Mouse (Mus musculus): ENCODE data around the gene Cacna1c. TPM values are rescaled to one million over a fixed set of nuclear protein-coding genes. Genes with fewer than 3 reads are reported as not detected.

Cacna1c gene
- total RNA-seq, 1 experiment from 2014 or later = 0.05 TPM

GRCm38 (mm10) chr6:119068650-119069049, 127.6 kb downstream of the Cacna1c start:
- no peak for ATAC-seq (replicated peaks; ENCODE audit: low read depth, poor library complexity, severe bottlenecking)

DNA sequence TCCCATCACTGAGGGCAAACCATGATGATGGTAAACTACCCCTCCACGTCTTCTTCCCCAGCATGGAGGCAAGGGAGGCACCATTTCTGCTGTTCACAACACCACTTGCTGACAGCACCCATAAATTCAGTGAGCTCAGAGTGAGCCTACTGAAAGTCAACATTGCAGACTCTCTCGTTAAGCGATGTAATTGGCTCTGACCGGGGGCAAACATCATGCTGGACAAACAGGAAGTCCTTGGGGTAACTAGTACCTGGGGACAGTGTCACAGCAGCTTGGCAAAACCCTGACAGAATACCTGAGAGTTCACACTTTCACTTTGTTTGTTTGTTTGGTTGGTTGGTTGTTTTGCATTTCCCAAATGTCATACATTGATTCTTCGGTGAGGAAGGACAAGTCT, 131.3 kb downstream of the Cacna1c start:
- no peak for ATAC-seq (replicated peaks; ENCODE audit: low read depth, poor library complexity, severe bottlenecking)

DNA sequence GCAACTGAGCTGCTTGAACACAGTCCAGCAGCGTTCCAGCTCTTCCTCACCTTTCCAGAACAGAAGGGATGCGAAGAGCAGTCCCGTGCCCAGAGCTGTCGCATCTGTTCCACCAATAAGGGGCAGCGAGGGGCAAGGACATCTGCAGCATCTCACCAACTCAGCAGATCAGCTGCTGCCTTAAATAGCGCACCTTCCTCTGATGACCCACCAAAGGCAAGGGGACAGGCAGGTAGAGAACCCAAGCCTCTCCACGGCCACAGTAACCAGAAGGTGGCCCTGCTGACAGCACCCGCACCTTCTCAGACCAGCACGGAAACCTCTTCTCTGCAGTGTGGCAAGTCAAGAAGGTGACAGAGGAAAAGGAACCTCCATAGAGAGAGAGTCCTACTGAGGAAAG, 131.8 kb downstream of the Cacna1c start:
- ATAC-seq (replicated peaks; ENCODE audit: low read depth, poor library complexity, severe bottlenecking) = no peak

DNA sequence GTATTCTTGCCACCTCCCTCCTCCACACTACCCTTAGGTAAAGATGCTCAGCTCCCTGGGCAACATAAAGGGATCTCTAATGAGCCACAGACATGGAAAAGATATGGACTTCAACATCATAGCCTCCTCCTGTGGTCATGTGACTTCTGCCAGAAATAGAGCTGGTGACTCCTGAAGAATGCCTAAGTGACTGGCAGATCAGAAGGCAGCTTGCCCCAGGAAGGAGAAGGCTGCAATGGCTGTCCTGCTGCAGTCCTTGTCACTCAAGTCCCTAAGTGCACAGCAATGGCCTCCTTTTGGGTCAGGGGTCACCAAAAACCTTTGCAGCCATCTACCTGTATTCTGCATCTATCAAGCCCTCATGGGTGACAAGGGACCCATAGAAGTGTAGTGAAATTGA, 133.5 kb downstream of the Cacna1c start:
- ATAC-seq (replicated peaks; ENCODE audit: low read depth, poor library complexity, severe bottlenecking) = no peak

- no peak for ATAC-seq (replicated peaks; ENCODE audit: low read depth, poor library complexity, severe bottlenecking)
Measured at GRCm38 (mm10) chr6:119058896-119059295, 137.3 kb downstream of the Cacna1c start.

DNA sequence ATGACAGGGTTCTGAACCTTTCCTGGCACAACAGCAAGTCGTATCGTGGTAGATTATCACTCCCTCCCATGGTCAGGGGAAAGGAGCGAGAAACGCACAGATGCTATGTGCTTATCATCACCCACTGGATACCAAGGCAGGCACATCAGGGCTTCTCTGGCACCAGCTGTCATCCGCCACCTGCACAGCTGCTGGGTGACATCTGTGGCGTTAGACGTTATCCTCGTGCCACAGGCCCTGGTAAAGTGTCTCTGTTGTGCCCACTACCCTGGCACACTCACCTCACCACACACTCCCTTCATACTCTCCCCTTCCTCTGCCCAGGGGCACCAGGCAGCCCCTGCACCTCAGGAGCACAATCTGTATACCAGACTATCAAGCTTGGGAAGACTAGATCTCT, 137.8 kb downstream of the Cacna1c start:
- no peak for ATAC-seq (replicated peaks; ENCODE audit: low read depth, poor library complexity, severe bottlenecking)

DNA sequence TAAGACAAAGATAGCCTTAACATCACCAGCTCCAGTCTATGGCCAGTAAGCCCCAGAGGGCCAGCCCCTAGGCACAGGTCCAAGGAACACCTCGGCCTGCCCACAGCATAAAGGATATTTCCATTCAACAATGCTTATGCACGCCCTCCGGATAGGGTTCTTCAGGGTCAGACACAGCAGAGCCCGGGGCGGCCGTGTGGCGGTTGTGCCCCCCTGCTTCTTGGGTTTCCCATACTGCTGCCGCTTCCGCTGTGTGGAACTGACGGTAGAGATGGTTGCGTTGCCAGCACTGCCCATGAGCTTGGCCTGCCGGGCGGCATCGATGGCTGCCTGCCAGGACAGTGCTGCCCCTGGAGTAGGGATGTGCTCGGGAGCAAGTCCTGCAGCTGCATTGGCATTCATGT, 139.1 kb downstream of the Cacna1c start:
- no peak for ATAC-seq (replicated peaks; ENCODE audit: low read depth, poor library complexity, severe bottlenecking)

GRCm38 (mm10) chr6:119052801-119053200, 143.4 kb downstream of the Cacna1c start:
- ATAC-seq (replicated peaks; ENCODE audit: low read depth, poor library complexity, severe bottlenecking) = no peak

- no peak for ATAC-seq (replicated peaks; ENCODE audit: low read depth, poor library complexity, severe bottlenecking)
Measured at GRCm38 (mm10) chr6:119052366-119052765, 143.9 kb downstream of the Cacna1c start.

DNA sequence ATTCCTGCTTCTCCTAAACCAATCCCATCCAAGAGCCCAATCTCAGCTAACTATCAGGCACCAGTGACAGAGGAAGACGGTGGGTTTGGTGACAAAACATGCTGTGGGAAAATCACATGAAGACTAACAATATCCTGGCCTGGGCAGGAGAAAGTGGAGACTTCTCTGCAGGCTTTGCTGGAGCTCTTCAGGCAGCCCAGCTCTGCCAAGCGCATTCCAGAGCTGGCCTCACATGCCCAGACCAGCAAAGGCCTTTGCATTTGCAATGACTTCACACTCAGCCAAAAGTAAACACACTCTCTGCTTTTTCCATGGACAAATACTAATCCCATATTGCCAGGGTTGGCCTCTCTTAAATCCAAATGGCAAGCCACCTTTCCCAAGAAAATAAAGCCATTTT, 144.5 kb downstream of the Cacna1c start:
- no peak for ATAC-seq (replicated peaks; ENCODE audit: low read depth, poor library complexity, severe bottlenecking)

DNA sequence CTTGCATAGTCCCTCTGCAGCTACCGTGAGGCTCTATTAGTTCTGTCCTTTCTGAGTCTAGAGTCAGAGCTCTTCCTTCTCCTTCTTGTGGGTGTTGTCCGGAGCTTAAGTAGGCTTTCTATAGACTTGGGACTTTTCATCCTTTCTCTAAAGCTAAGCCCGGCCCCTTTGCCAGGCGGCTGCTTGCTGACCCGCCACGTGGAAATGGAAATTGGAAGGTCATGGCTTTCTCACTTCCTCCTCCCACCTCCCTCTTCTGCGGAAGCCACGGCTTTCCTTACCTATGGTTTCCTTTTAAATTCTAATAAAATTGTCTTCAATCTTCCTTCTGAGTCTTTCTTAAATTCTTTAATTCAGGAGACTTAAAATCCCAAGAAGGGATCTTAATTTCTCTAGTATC, 148.9 kb downstream of the Cacna1c start:
- ATAC-seq (replicated peaks; ENCODE audit: low read depth, poor library complexity, severe bottlenecking) = no peak

DNA sequence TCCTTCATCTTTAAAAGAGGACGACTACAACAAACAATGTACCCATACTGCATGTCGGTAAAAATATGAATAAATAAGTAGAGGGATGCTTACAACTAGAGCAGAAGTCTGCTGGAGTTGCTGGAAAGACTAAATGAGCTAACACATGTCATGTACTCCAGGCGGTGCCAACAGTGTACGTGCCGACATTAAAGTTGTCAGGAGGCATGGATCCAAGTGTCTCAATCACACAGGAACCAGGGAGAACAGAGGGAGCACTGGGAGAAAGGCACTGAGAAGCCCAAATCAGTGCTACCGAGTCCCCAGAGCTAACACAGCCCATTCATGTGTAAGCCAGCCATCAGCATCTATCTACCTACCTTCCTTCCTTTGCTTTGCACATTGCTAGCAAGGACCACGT, 150.7 kb downstream of the Cacna1c start:
- no peak for ATAC-seq (replicated peaks; ENCODE audit: low read depth, poor library complexity, severe bottlenecking)

GRCm38 (mm10) chr6:119044148-119044547, 152.1 kb downstream of the Cacna1c start:
- no peak for ATAC-seq (replicated peaks; ENCODE audit: low read depth, poor library complexity, severe bottlenecking)

GRCm38 (mm10) chr6:119042803-119043202, 153.4 kb downstream of the Cacna1c start:
- ATAC-seq (replicated peaks; ENCODE audit: low read depth, poor library complexity, severe bottlenecking) = no peak

DNA sequence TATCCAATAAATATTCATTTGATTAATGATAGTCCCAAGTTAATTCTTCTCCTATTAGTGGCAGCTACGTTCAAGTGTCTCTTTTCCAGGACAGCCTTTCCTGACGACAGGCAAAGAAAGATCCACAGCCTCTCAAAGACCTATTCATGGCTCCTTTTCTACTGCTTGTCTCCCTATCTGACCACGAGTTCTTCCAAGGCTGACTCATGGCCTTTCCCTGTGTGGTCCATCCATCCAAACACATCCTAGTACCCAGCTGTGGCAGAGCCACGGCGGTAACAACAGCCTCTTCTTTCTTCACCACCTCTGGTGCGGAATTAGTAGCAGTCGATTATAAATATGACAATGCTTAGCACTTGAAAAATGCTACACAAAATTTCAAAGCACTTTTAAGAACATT, 155.3 kb downstream of the Cacna1c start:
- no peak for ATAC-seq (replicated peaks; ENCODE audit: low read depth, poor library complexity, severe bottlenecking)

DNA sequence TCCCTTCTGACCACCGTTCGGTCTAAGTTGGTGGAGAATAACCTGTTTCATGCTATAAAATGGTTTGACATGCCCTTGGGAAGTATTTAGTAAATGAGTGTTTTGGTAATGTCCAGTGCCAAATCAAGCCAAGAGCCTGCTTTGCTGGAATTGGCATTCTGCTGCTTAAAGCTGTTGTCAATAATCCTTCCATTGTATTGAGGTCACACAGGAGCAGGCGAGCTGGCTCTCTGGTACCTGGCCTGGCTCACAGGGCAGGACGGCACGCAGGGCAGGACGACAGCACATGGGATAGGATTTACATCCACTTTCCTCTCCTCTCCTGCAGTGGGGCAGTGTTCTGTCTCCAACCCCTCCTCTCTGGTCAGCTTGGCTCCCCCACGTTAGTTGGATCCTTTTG, 156.4 kb downstream of the Cacna1c start:
- ATAC-seq (replicated peaks; ENCODE audit: low read depth, poor library complexity, severe bottlenecking) = no peak

DNA sequence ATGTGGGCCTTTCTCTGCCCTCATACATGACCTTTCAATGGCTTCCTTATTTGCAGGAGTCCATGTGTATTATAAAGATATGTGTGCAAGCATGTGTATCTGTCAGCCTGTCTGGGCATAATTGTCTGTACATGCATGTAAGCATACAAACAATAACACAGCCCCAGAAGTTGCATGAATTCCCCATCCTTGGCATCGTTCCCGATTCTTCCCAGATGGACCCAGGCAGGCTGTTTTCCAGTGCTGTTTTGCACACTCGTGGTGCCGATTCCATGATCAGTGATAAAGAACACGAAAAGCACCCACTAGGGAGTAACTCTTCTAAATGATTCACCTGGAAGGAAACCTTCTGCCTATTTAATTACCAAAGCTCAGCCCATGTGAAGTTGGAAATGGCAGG, 156.9 kb downstream of the Cacna1c start:
- no peak for ATAC-seq (replicated peaks; ENCODE audit: low read depth, poor library complexity, severe bottlenecking)

- ATAC-seq (replicated peaks; ENCODE audit: low read depth, poor library complexity, severe bottlenecking) = no peak
Measured at GRCm38 (mm10) chr6:119037815-119038214, 158.4 kb downstream of the Cacna1c start.

- no peak for ATAC-seq (replicated peaks; ENCODE audit: low read depth, poor library complexity, severe bottlenecking)
Measured at GRCm38 (mm10) chr6:119037047-119037446, 159.2 kb downstream of the Cacna1c start.

DNA sequence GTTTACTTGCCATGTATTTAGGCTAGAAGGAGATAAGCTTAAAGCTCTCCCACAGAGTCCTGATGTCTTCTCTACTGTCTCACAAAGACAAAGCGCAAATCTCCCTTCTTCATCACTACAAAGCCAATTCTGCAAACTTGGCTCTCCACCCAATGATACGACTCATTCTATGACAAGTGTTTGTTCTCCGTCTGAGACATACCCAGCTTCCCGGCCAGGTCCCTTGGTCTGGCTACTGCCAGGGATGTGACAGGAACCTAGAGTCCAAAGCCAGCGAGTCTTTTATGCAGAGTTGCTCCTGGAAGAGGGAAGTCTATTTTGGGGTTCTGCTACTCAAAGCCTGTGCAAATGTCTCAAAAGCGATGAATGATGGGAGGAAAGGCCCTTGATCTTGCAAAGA, 160.9 kb downstream of the Cacna1c start:
- ATAC-seq (replicated peaks; ENCODE audit: low read depth, poor library complexity, severe bottlenecking) = no peak

GRCm38 (mm10) chr6:119034947-119035346, 161.3 kb downstream of the Cacna1c start:
- ATAC-seq (replicated peaks; ENCODE audit: low read depth, poor library complexity, severe bottlenecking) = no peak

- ATAC-seq (replicated peaks; ENCODE audit: low read depth, poor library complexity, severe bottlenecking) = no peak
Measured at GRCm38 (mm10) chr6:119027880-119028279, 168.3 kb downstream of the Cacna1c start.

- no peak for ATAC-seq (replicated peaks; ENCODE audit: low read depth, poor library complexity, severe bottlenecking)
Measured at GRCm38 (mm10) chr6:119022850-119023249, 173.4 kb downstream of the Cacna1c start.
